Mouse (Mus musculus) hindlimb bud, embryonic 11.5 days (tissue): Measurements from ENCODE around the gene Rnaseh2a.

Experiments
- DNase-seq: peaks from one replicate; pipeline ENCODE4 v3.0.0-alpha.2; 2012; ENCODE audit warnings: low read depth, low spot score; ENCODE audit errors: extremely low spot score

Rnaseh2a gene

GRCm38 (mm10) chr8:84967532-84968304 is 1.8 kb downstream of the Rnaseh2a start:
- no peak for DNase-seq

- DNase-seq: no peak
Observed at GRCm38 (mm10) chr8:84966603-84967002, 3.0 kb downstream of the Rnaseh2a start.

DNA sequence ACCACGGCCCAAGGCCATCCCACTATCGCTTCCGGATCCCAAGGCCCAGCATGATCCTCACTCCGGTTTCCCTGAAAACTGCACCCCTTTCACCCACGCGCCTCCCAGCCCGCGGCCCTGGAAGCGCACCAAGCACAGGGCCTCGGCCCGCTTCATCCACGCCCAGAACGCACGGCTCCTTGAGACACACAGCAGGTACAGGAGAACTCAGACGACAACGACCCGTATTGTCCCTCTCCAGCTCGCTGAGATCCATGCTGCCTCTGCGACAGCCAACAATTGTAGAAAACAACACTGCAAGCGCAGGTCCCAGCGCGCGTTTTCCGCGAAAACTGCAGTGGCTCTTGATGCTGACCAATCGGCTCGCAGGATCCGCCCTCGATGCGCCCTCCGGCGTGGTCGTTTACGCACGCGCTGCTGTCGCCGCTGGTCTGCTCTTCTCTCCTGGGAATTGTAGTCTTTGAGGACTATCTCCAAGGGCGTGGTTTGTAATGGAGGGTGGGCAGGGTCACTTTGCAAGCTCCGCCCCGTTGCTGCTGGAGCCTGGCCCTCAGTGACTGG is 3.8 kb downstream of the Rnaseh2a start:
- DNase-seq: peak; percentile 90

- DNase-seq: no peak
Observed at GRCm38 (mm10) chr8:84963952-84964351, 5.6 kb downstream of the Rnaseh2a start.

GRCm38 (mm10) chr8:84959811-84960210 is 9.8 kb downstream of the Rnaseh2a start:
- no peak for DNase-seq

- no peak for DNase-seq
Observed at GRCm38 (mm10) chr8:84956768-84957167, 12.8 kb downstream of the Rnaseh2a start.

DNA sequence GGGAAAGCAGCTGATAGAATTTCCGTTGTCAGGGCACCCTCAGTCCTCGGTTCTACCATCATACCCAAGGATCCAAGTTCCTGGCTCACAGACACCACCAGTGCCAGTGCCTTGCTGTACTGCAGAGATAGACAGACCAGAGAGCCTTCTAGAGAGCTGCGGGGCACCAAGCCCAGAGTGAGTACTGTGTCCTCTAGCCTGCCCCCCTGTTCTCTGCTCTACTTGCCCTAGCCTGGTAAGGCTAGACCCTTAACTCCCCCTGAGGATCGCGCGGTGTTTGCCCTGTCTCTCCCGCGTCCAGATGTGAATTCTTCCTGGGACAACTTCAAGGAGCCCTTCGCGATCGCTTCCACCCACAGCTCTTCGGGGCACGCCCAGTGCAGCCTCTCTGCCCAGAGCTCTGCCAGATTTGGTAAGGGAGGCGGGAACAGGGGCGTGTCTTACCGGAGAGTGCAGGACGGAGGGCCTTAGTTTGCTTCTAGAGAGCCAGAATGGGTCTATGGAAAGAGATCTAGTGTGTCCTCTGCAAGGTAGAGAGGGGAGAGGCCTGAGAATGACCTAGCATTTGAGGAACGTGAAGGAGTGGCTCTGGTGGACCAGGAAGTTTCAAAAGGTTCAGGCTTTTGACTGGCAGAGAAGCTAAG is 16.8 kb downstream of the Rnaseh2a start:
- no peak for DNase-seq

DNA sequence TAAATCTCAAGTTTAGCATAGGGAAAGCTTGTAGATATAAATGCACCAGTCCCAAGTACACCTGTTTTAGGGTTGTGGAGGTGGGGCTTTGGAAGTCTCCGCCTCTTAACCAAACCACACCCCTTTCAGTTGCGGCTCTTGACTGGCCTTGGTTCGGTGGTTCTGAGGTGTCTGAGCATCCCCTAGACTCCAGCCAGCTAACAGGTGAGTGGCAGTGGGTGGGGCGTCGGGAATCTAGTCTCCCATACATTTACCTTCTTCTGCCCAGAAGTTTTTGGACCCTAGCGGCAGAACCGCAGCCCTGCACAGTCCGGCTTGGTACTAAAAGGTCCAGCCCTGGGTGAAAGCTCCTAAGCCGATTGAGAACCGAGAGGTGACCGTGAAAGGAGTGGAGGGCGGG is 19.8 kb downstream of the Rnaseh2a start:
- DNase-seq: no peak

DNA sequence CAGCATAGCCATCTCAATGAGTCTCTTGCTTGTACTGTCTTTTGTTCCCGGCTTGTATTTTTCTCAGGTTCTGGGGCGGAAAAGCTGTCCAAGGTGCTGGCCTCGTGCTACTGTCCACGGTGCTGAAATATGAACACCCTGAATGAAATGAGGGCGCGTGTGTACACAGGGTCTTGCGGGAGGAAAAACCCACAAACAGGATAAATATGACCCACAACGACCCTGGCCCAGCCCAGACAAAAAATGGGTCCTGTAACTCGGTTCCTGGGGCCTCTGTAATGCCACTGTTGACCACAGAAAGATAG is 22.4 kb downstream of the Rnaseh2a start:
- DNase-seq: no peak

DNA sequence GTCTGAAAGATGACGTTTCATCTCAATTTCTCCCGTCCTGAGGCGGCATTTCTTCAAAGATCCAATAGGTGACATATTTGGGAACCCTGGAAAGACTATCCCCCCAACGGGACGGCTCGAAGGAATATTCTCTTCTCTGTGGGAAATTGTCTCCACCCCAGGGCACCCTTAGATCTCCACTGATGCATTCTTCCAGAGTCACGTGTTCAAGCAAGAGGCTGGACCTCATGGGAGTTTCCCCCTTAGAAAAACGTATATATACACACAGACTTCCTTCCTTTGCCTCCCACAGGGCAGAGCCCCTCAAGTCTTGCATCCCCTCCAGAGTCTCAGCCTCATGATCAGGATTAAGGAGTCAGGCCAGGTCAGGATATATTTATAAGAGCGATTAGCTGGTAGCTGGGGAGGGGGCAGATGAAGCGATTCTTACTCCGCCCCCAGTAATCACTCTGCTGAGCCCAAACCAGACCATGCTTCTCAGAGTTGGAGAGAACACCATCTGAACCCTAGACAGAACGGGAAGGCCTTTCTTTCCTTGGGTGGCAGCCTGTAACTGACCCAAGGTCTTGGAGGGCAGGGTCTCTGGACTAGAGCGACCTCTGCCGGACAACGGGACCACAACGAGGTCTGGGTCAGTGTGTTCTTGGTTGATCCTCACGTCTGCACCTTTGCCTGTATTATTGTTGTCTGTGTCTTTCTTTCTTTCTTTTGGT is 22.9 kb downstream of the Rnaseh2a start, which contains the start of gene Rtbdn:
Gene Rtbdn, plus strand, starts transcription at position 464 of the 713 bp plus-strand sequence.
- DNase-seq: no peak

GRCm38 (mm10) chr8:84945633-84946527 is 23.7 kb downstream of the Rnaseh2a start:
- DNase-seq: no peak

- DNase-seq: no peak
Observed at GRCm38 (mm10) chr8:84945235-84945632, 24.3 kb downstream of the Rnaseh2a start.

DNA sequence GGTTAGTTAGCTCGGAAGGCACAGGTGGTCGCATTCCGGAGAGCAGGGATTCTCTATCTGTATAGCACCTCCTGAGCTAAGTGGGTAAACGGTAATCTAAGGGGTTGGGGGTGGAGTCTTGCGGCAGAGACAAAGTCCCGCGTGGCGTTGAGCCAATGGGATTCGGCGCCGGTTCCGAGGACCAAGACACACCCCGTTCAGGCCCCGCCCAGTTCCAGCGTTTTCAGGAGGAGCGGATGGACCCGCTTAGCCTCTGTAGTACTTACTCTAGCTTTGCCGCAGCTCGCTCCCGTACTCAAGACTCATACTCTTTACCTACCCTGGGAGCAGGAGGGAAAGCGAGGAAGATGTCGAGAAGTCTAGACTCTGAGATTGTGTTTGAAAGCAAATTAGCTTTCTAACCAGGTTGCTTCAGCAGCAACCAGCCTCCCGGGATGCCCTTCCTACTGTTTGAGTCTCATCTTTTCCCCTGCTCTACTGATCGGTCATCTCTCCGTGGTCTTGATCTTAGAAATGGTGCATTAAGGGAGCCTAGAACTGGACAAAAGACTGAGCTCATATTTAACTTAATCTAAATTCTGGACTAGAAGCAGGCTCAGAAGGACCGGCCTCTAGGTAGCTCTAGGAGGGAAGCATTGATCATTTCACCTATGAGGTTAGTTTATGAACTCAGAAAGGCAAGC is 24.9 kb downstream of the Rnaseh2a start:
- DNase-seq: no peak

DNA sequence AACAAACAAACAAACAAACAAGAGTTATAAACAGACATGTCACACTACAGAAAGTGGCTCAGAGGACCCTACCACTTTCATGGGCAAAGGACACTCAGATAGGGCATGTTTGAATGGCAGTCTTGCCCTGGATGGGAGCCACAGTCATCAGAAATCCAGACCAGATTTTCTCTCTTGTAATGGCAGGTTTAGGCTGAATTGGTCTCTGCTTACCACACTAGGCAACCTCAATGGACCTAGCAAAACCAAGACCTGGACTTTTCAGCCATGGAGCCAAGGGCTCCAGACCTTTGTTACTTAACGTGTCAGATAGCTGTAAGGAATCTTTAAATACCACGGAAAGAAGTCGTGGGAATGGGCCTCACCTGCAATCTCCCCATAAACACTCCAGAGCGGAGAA is 25.9 kb downstream of the Rnaseh2a start:
- no peak for DNase-seq

GRCm38 (mm10) chr8:84937620-84938485 is 31.7 kb downstream of the Rnaseh2a start:
- DNase-seq: no peak

DNA sequence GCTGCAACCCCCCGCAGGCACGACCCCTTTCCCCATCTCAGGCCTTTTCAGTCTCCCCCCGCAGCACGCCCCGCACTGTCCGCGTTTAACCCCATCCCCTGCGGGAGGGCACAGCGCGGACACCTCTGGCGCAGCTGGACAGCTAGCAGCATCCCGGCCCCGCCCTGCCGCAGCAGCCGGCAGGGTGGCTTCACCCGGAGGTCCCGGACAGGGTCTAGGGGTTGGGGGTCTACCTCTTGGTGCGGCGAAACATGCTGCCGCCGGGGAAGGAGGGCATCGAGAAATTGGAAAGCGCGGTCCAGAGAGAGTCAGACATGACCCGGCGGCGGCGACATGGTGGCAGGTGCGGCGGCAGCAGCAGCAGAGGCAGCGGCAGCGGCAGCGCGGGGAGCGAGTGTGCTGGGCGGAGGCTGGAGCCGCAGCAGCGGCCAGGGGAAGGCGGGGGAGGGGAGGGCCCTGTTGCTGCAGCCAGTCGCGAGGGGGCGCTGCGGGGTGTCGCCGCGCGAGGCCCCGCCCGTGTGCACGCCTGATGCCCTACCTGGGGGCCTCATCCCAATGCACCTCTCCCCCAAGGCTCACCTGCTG is 32.5 kb downstream of the Rnaseh2a start, which contains the start of gene Mast1:
Gene Mast1, minus strand, starts transcription at position 398 of the 585 bp plus-strand sequence.
- no peak for DNase-seq

GRCm38 (mm10) chr8:84936041-84936961 is 33.3 kb downstream of the Rnaseh2a start:
- DNase-seq: no peak

GRCm38 (mm10) chr8:84935489-84935888 is 34.1 kb downstream of the Rnaseh2a start:
- no peak for DNase-seq
